Mouse (Mus musculus): ENCODE measurements around the gene Strn4.

DNA sequence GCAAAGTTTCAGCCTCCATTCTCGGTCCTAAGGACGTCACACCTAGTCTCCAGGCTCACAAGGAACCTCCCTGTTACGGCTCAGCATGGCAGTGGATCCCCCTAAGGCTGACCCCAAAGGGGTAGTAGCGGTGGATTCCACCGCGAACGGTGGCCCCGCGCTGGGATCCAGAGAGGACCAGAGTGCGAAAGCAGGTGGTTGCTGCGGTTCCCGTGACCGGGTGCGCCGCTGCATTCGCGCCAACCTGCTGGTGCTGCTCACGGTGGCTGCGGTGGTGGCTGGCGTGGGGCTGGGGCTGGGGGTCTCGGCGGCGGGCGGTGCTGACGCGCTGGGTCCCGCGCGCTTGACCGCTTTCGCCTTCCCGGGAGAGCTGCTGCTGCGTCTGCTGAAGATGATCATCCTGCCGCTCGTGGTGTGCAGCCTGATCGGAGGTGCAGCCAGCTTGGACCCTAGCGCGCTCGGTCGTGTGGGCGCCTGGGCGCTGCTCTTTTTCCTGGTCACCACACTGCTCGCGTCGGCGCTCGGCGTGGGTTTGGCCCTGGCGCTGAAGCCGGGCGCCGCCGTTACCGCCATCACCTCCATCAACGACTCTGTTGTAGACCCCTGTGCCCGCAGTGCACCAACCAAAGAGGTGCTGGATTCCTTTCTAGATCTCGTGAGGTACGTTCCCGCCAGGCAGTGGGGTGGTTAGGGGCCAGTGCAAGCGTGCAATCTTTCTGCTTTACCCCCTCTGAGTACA, 33.7 kb upstream of the Strn4 start:
- TF ChIP-seq GATA1 (IDR thresholded peaks at IDR 0.05; ENCODE audit: low read length) (no peak), TAL1 (IDR thresholded peaks at IDR 0.05; ENCODE audit: low read length) (no peak)

Data from erythroblast, embryonic 14.5 days (primary cell).